Mouse (Mus musculus) forebrain, embryonic 14.5 days (tissue): ENCODE measurements around the gene Akr1cl. TPM values are rescaled to one million over a fixed set of nuclear protein-coding genes. Genes with fewer than 3 reads are reported as not detected.

ENCODE experiments used
- ATAC-seq: fragments of 200-750 bp; cut with Nextera tagmentation; 2 replicates; pipeline ENCODE4 v1.8.0; 2017; ENCODE audit warnings: mild to moderate bottlenecking, moderate library complexity
- DNase-seq: peaks from one replicate; pipeline ENCODE4 v3.0.0-alpha.2; 2015; ENCODE audit warnings: low spot score
- H3K27ac ChIP-seq: fragments of 300-500 bp; sonication (generic); 2 replicates; pipeline ENCODE4 v1.5.1; 2014; ENCODE audit warnings: low read depth, mild to moderate bottlenecking, control low read depth, low read length, moderate library complexity
- H3K27me3 ChIP-seq: fragments of 300-500 bp; sonication (generic); replicated peaks from 2 replicates; pipeline ENCODE4 v1.6.1; 2014; ENCODE audit warnings: low read length, control low read depth, mixed read lengths; ENCODE audit not compliant: control insufficient read depth, insufficient read depth
- H3K36me3 ChIP-seq: fragments of 300-500 bp; sonication (generic); 2 replicates; pipeline ENCODE4 v1.6.1; 2014; ENCODE audit warnings: low read length, control low read depth; ENCODE audit not compliant: control insufficient read depth, insufficient read depth
- H3K4me1 ChIP-seq: fragments of 300-500 bp; sonication (generic); 2 replicates; pipeline ENCODE4 v1.6.1; 2014; ENCODE audit warnings: antibody characterized with exemption, low read length, control low read depth; ENCODE audit not compliant: control insufficient read depth, insufficient read depth
- H3K4me2 ChIP-seq: fragments of 300-500 bp; sonication (generic); 2 replicates; pipeline ENCODE4 v1.6.1; 2014; ENCODE audit warnings: mild to moderate bottlenecking, control low read depth, low read length
- H3K4me3 ChIP-seq: fragments of 300-500 bp; sonication (generic); 2 replicates; pipeline ENCODE4 v1.5.1; 2014; ENCODE audit warnings: low read depth, low read length, control low read depth
- H3K9ac ChIP-seq: fragments of 300-500 bp; sonication (generic); 2 replicates; pipeline ENCODE4 v1.6.1; 2014; ENCODE audit warnings: mild to moderate bottlenecking, low read length, control low read depth, moderate library complexity
- H3K9me3 ChIP-seq: fragments of 300-500 bp; sonication (generic); replicated peaks from 2 replicates; pipeline ENCODE4 v1.6.1; 2016; ENCODE audit warnings: low read length, control low read depth, mixed read lengths; ENCODE audit not compliant: control insufficient read depth
- WGBS: fragments of 180-500 bp; shearing (Covaris S2); extraction: QIAGEN DNeasy Blood & Tissue Kit; methylation state at CpG from one replicate; pipeline ENCODE4 v1.1.7; 2014; 5-methylcytosine and 5-hydroxymethylcytosine counted together
- polyA plus RNA-seq: library from polyadenylated mRNA; unstranded; fragments of >200 nt; fragmentation: Nextera tagmentation; extraction: Ambion mirVana; gene quantifications from 2 replicates; pipeline ENCODE4 v1.2.1, GENCODE M21; 2014

Akr1cl gene
- polyA plus RNA-seq, 1 experiment from 2014 or later, result not detected

DNA sequence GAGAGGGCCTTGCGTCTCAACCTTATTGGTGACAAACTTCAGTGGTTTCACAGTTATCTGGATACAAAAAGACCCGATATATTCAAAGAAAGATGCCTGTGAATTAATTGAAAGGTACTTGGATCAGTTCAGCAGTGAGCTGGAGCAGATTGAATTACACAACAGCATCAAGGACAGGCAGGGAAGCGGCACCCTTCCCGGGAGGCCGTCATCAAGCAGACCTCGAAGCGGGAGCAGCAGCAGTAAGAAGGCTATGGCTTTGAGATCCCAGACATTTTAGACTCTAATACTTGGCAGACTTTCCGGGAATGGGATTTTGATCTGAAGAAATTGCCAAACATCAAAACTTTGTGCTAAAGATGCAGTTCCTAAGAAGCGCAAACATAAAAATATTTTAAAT is 4.4 kb downstream of the Akr1cl start:
- no peaks in the 10 kb centered on the region for H3K36me3 ChIP-seq
- no peak overlapping the region for H3K9ac ChIP-seq
- DNase-seq (no peak), ATAC-seq (no peak)
- H3K4me2 ChIP-seq, result no peak overlapping the region
- H3K27me3 ChIP-seq, result no peaks in the 10 kb centered on the region
- no peaks in the 10 kb centered on the region for H3K9me3 ChIP-seq
- no peak overlapping the region for H3K4me3 ChIP-seq
- H3K27ac ChIP-seq, result no peak overlapping the region
- H3K4me1 ChIP-seq, result no peaks in the 10 kb centered on the region
- WGBS, result 74% methylated on average over 9 of the region's 9 CpGs

DNA sequence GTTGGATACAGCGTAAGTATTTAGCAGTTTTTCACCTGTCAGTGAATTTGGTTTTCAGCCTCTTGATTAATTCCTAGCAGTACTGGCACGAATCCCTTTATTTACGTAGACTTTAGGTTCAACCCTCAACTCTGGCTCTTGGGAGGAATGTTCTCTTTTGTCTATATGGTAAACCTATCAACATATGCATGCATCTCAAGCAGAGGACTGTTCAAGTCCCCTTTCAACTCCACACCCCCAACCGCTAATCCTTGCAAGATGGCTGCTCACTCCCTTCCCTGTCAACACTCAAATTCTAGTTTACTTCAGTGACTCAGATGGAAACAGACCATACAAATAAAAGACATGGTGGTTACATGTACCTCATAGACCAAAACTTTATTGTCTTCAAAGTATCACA is 19.8 kb downstream of the Akr1cl start:
- no peaks in the 10 kb centered on the region for H3K27me3 ChIP-seq

DNA sequence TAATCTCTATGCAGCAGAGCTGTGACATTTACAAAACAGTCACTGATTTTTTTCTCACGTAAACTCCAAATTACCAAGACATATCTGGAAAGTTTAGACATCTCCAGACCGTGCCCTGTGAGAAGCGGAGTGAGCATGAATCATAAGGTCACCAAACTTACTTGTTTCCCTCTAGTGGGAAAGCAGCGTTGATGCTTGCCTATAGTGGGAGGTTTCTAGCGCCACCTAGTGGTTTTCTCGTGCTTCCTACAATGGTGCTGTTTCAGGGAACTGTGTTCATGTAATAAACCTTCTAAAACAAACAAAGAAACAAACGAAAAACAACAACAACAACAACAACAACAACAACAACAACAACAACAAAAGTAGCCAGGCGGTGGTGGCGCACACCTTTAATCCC is 22.4 kb downstream of the Akr1cl start:
- ATAC-seq, result peak; percentile 89
- no peak overlapping the region for H3K4me3 ChIP-seq
- no peak overlapping the region for H3K9ac ChIP-seq
- no peaks in the 10 kb centered on the region for H3K9me3 ChIP-seq
- no peaks in the 10 kb centered on the region for H3K27me3 ChIP-seq
- H3K4me2 ChIP-seq, result no peak overlapping the region
- no peak overlapping the region for H3K27ac ChIP-seq
- 13% methylated on average over 9 of the region's 9 CpGs for WGBS
- peak; percentile 92 for DNase-seq
- no peaks in the 10 kb centered on the region for H3K36me3 ChIP-seq
- no peaks in the 10 kb centered on the region for H3K4me1 ChIP-seq

More for the DNA sequence above, 19.8 kb downstream of the Akr1cl start:
- Histone ChIP-seq H3K4me3 (no peak overlapping the region), H3K9me3 (no peaks in the 10 kb centered on the region), H3K9ac (no peak overlapping the region), H3K4me2 (no peak overlapping the region), H3K27ac (no peak overlapping the region), H3K36me3 (no peaks in the 10 kb centered on the region), H3K4me1 (no peaks in the 10 kb centered on the region)
- ATAC-seq, result no peak
- DNase-seq, result no peak
- WGBS, result 79% methylated on average over 4 of the region's 4 CpGs

DNA sequence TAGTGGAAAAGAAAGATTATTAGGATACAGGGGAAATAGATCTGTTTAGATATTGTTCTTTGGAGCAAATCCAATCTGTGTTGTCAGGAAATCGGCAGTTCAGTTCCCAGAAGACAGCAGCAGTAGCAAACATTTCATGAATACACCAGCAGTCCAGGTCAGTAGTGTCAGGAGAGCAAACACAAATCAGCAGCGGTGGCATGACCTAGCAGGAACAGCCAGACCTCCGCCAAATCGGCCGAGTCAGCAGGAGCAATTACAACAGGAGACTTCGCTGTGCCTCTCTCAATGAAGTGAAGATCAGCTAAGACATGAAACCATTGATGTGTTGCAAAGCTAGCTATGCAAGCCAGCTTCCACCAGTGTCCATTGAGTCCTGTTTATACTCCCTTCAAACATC is 27.0 kb downstream of the Akr1cl start:
- no peaks in the 10 kb centered on the region for H3K36me3 ChIP-seq
- H3K4me3 ChIP-seq, result no peak overlapping the region
- H3K27ac ChIP-seq, result no peak overlapping the region
- DNase-seq (no peak), ATAC-seq (no peak)
- H3K27me3 ChIP-seq, result no peaks in the 10 kb centered on the region
- H3K4me2 ChIP-seq, result no peak overlapping the region
- H3K4me1 ChIP-seq, result no peaks in the 10 kb centered on the region
- H3K9ac ChIP-seq, result no peak overlapping the region
- H3K9me3 ChIP-seq, result no peaks in the 10 kb centered on the region
- WGBS, result 94% methylated on average over 6 of the region's 6 CpGs

DNA sequence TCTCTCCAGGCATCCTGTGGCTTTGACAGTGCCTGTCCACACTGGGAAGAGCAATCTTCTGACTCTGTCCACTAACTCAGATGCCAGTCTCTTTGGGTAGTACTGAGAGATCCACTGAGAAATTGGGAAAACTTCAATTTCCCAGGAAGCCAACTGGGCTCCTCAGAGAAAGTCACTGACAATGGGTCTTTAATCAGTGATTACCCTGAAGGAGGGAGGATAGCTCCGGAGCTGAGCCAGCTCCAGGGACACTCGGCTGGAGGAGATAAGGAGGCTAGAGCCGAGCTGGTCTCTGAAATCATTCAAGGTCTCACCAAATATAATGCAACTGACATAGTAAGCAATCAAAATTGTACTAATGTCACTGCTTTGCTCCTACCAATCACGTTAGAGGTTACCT is 28.0 kb downstream of the Akr1cl start:
- no peak overlapping the region for H3K4me2 ChIP-seq
- H3K4me3 ChIP-seq, result no peak overlapping the region
- WGBS, result 89% methylated on average over 4 of the region's 4 CpGs
- no peaks in the 10 kb centered on the region for H3K9me3 ChIP-seq
- ATAC-seq (no peak), DNase-seq (no peak)
- no peak overlapping the region for H3K27ac ChIP-seq
- no peaks in the 10 kb centered on the region for H3K27me3 ChIP-seq
- H3K36me3 ChIP-seq, result no peaks in the 10 kb centered on the region
- H3K4me1 ChIP-seq, result no peaks in the 10 kb centered on the region
- H3K9ac ChIP-seq, result no peak overlapping the region

DNA sequence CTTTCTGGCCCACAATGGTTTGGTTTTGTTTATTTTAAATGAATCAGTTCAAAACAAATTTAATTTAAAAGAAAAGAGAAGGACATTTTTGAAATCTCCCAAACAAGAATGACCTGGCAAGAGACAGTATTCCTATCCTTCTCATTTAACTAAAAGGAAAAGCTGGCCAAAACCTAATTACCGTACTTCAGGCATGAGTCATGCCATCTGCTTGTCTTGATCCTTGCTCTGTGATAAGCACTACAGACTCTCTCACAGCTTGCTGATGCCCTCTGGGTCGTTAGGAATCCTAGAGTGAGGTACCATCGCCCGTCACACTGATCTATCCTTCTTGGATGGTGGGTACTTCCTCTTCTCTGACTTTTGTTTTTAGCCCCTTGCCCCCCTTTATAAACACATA is 39.4 kb downstream of the Akr1cl start:
- H3K4me1 ChIP-seq, result no peaks in the 10 kb centered on the region
- ATAC-seq (no peak), DNase-seq (peak; percentile 17)
- H3K4me2 ChIP-seq, result no peak overlapping the region
- 69% methylated on average over 4 of the region's 4 CpGs for WGBS
- no peak overlapping the region for H3K4me3 ChIP-seq
- H3K27ac ChIP-seq, result no peak overlapping the region
- H3K27me3 ChIP-seq, result no peaks in the 10 kb centered on the region
- no peaks in the 10 kb centered on the region for H3K36me3 ChIP-seq
- H3K9ac ChIP-seq, result no peak overlapping the region
- H3K9me3 ChIP-seq, result no peaks in the 10 kb centered on the region

DNA sequence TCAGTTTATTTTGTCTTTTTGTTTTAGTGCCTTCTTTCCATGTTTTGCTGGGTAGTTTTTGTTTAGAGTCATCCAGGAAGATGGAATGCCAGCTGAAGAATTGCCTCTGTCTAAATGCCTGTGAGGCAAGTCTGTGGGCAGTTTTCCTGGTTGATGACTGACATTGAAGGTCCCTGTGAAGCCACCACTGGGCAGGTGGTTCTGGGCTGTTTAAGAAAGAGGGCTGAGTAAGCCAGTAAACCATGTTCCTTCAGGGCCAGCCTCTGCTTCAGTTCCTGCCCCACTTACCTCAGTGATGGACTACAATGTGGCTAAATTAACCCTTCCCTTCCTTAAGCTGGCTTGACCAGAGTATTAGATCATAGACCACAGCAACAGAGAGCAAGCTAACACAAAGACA is 44.4 kb downstream of the Akr1cl start:
- ATAC-seq, result no peak
- Histone ChIP-seq H3K27ac (no peak overlapping the region), H3K9ac (no peak overlapping the region), H3K4me1 (no peaks in the 10 kb centered on the region), H3K9me3 (no peaks in the 10 kb centered on the region), H3K4me2 (no peak overlapping the region), H3K4me3 (no peak overlapping the region), H3K27me3 (no peaks in the 10 kb centered on the region), H3K36me3 (no peaks in the 10 kb centered on the region)
- no peak for DNase-seq

DNA sequence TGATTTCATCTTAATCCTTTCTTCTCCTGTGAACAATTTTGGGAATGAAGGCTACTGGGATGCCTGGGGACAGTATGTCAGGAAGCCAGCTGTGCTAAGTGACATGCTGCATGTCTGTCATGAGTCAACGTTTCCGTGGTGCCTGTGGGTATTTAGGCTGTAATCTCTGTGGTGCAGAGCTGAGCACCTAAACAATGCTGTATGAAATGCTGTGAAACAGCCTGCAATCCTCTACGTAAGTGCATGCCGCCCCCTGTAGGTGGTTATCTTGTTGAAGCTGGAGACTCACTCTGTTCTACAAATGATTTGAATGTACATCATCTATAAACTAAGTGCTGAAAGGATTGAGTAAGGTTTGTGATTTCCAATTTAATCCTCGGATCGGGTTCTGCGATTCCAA is 46.4 kb downstream of the Akr1cl start:
- Histone ChIP-seq H3K27me3 (no peaks in the 10 kb centered on the region), H3K4me2 (no peak overlapping the region), H3K9ac (no peak overlapping the region), H3K27ac (no peak overlapping the region), H3K4me3 (no peak overlapping the region), H3K4me1 (no peaks in the 10 kb centered on the region), H3K36me3 (no peaks in the 10 kb centered on the region), H3K9me3 (no peaks in the 10 kb centered on the region)
- 38% methylated on average over 7 of the region's 7 CpGs for WGBS
- DNase-seq (peak; percentile 84), ATAC-seq (peak; percentile 60; the same call in 1 of the 2 replicates)

DNA sequence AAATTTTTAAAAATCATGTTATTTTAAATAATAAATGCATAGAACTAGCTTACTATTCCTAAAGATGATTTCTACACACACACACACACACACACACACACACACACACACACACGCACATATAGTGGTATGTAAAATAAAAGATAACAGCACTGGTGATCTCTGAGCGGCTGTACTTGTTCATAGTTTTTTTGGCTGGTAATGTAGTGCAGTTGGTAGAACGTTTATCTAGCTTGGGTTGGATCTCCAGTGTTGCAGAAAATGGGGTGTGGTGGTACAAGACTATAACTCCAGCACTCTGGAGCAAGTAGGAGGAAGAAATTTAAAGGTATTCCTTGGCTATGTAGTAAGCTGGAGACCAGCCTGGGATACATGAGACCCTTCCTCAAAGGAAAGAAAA is 49.3 kb downstream of the Akr1cl start:
- no peaks in the 10 kb centered on the region for H3K9me3 ChIP-seq
- no peak overlapping the region for H3K27ac ChIP-seq
- ATAC-seq (no peak), DNase-seq (no peak)
- no peaks in the 10 kb centered on the region for H3K36me3 ChIP-seq
- H3K27me3 ChIP-seq, result 0 out of 2 replicates have a peak, but pooled peaks cover 6% of the 10 kb centered on the region
- H3K4me1 ChIP-seq, result no peaks in the 10 kb centered on the region
- no peak overlapping the region for H3K9ac ChIP-seq
- no peak overlapping the region for H3K4me2 ChIP-seq
- WGBS, result 90% methylated on average over 3 of the region's 3 CpGs
- H3K4me3 ChIP-seq, result no peak overlapping the region
